Mouse (Mus musculus): ENCODE measurements around the gene Gtf2f2. TPM values are rescaled to one million over a fixed set of nuclear protein-coding genes. Genes with fewer than 3 reads are reported as not detected.

The Gtf2f2 gene
- polyA plus RNA-seq, 1 experiment from 2014 or later: 37.5 TPM

DNA sequence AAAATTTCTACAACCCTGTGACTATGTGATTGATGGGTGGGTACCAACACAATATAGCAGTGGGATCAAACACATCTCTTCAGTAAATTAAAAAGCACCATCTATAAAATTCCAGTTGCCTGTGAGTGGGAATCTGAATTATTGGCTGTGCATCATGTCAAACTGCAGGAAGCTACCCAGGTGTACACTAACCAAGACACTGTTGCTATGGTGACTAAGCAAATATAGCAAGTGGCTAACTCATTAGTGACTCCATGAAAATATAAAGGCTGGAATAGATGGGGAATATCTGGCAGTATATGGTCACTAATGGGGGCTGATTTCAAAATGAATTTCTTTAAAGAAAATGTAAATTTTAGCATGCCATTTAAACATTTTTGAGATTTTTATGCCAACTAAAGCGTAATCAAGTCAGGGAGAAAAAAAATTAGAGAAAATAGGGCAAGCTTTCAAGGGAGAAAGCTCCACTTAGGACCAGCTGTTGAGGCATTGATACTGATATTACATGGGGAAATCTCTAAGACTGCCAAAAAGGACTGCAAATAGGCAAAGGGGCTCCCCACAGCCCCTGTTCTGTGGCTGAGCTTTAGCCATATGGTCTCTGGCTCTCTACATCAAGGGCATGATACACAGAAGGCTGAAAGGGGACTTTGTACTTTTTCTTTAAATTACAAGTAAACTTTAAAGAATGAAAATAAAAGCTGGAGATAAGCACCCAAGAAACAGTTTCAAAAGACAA, 87.2 kb downstream of the Gtf2f2 start:
- no peak for TF ChIP-seq CTCF (IDR thresholded peaks at IDR 0.05; ENCODE audit: low read depth)
- Histone ChIP-seq H3K9me3 (ENCODE audit: low read depth, low read length) (no peaks in the 10 kb centered on the region), H3K4me3 (ENCODE audit: low read depth, low read length) (no peak overlapping the region), H3K4me2 (no peak overlapping the region), H3K27ac (ENCODE audit: low read depth) (no peak overlapping the region), H3K9ac (no peak overlapping the region), H3K4me1 (ENCODE audit: insufficient read depth) (no peaks in the 10 kb centered on the region), H3K27me3 (ENCODE audit: insufficient read depth, low read length) (no peaks in the 10 kb centered on the region), H3K36me3 (ENCODE audit: insufficient read depth) (no peaks in the 10 kb centered on the region)
- ATAC-seq (ENCODE audit: insufficient read depth) (no peak), DNase-seq (no peak)
- WGBS: 90% methylated on average over 1 of the region's 1 CpGs

DNA sequence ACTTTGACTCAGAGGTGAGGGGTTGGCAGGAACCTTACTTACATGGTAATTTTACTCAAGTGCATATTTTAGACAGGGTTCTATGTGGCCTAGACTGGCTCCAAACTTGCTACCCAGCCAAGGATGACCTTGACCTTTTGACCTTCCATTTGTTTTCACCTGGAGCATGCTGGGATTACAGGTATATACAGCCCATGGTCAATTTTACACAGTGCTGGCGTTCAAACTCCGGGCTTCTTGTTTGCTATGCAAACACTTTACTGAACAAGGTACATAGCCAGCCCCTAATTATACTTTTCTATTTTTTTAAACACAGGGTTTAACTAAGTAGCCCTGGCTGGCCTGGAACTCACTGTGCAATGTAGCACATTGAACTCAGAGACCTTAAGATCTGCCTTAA, 98.0 kb downstream of the Gtf2f2 start:
- 0 out of 2 replicates have a peak, but pooled peaks cover 7% of the 10 kb centered on the region for H3K36me3 ChIP-seq (ENCODE audit: insufficient read depth)
- no peak for TF ChIP-seq CTCF (IDR thresholded peaks at IDR 0.05; ENCODE audit: low read depth)
- H3K27ac ChIP-seq (ENCODE audit: low read depth): no peak overlapping the region
- DNase-seq: peak; percentile 13
- no peak overlapping the region for H3K9ac ChIP-seq
- 52% methylated on average over 2 of the region's 2 CpGs for WGBS
- H3K27me3 ChIP-seq (ENCODE audit: insufficient read depth, low read length): no peaks in the 10 kb centered on the region
- H3K4me2 ChIP-seq: no peak overlapping the region
- no peaks in the 10 kb centered on the region for H3K9me3 ChIP-seq (ENCODE audit: low read depth, low read length)
- no peaks in the 10 kb centered on the region for H3K4me1 ChIP-seq (ENCODE audit: insufficient read depth)
- H3K4me3 ChIP-seq (ENCODE audit: low read depth, low read length): no peak overlapping the region
- ATAC-seq (ENCODE audit: insufficient read depth): no peak

DNA sequence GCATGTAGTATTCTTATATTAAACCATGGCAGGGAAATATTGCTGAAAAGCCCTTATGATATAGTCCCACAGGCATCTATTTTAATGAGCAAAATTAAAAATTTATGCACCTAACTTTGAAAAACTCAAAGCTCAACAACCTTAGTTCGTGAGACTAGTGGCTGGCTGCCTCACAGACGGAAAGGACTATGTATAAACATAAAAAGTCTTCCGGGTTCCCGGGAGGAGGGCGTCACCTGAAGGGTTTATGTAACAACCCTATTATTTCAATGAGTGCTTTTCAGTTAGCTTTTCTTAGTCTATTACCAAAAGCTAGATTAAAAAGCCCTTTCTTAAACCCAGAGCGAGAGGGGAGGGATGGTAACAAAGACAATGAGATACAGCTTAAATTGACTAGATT, 98.7 kb downstream of the Gtf2f2 start:
- no peak for ATAC-seq (ENCODE audit: insufficient read depth)
- H3K36me3 ChIP-seq (ENCODE audit: insufficient read depth): 0 out of 2 replicates have a peak, but pooled peaks cover 6% of the 10 kb centered on the region
- TF ChIP-seq CTCF (IDR thresholded peaks at IDR 0.05; ENCODE audit: low read depth): no peak
- no peak for DNase-seq
- 68% methylated on average over 6 of the region's 6 CpGs for WGBS
- no peak overlapping the region for H3K27ac ChIP-seq (ENCODE audit: low read depth)
- H3K9ac ChIP-seq: no peak overlapping the region
- H3K27me3 ChIP-seq (ENCODE audit: insufficient read depth, low read length): no peaks in the 10 kb centered on the region
- H3K9me3 ChIP-seq (ENCODE audit: low read depth, low read length): no peaks in the 10 kb centered on the region
- no peak overlapping the region for H3K4me3 ChIP-seq (ENCODE audit: low read depth, low read length)
- no peak overlapping the region for H3K4me2 ChIP-seq
- H3K4me1 ChIP-seq (ENCODE audit: insufficient read depth): no peaks in the 10 kb centered on the region

DNA sequence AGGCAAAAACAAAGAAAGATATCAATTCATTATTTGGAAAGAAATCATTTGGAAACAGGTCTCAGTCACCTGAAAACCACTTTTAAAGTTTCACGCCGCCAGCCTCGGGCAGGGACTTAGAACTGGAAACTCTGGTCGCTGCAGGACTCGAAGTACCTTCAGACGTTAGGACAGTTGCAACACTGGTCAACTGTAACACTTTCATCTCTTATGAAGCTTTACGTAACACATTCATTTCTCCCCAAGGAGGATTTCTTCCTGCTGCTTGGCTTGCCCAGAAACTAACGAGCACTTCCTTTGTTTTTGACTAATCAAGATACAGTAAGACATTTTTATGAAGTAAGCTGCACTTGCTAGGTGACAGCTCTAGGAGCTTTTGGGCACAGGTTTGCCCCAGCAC, 103.7 kb downstream of the Gtf2f2 start:
- no peak for DNase-seq
- no peaks in the 10 kb centered on the region for H3K9me3 ChIP-seq (ENCODE audit: low read depth, low read length)
- no peak overlapping the region for H3K4me2 ChIP-seq
- no peak for TF ChIP-seq CTCF (IDR thresholded peaks at IDR 0.05; ENCODE audit: low read depth)
- H3K4me1 ChIP-seq (ENCODE audit: insufficient read depth): no peaks in the 10 kb centered on the region
- WGBS: 92% methylated on average over 8 of the region's 8 CpGs
- H3K27me3 ChIP-seq (ENCODE audit: insufficient read depth, low read length): no peaks in the 10 kb centered on the region
- H3K27ac ChIP-seq (ENCODE audit: low read depth): no peak overlapping the region
- H3K9ac ChIP-seq: no peak overlapping the region
- H3K36me3 ChIP-seq (ENCODE audit: insufficient read depth): 0 out of 2 replicates have a peak, but pooled peaks cover 13% of the 10 kb centered on the region
- ATAC-seq (ENCODE audit: insufficient read depth): no peak
- no peak overlapping the region for H3K4me3 ChIP-seq (ENCODE audit: low read depth, low read length)

DNA sequence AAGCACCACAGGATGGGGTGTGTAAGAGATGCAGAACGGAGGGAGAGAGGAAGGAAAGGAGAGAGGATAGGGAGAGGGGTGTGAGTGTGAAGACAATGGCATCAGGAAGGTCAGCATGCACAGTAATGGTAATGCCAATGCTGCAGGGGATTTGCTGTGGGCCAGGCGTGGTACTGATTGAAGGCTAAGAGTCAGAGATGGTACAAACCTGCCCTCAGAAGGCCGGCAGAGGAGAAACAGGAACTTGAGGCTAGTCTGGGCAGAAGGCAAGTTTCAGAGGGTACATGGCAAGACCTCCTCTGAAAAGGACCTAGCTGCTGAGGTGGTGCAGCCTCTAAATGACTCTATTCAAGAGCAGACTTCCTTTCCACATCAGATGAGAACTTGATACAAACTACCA, 105.7 kb downstream of the Gtf2f2 start:
- 93% methylated on average over 3 of the region's 3 CpGs for WGBS
- Histone ChIP-seq H3K27me3 (ENCODE audit: insufficient read depth, low read length) (no peaks in the 10 kb centered on the region), H3K4me3 (ENCODE audit: low read depth, low read length) (no peak overlapping the region), H3K9ac (no peak overlapping the region), H3K4me1 (ENCODE audit: insufficient read depth) (no peaks in the 10 kb centered on the region), H3K9me3 (ENCODE audit: low read depth, low read length) (no peaks in the 10 kb centered on the region), H3K27ac (ENCODE audit: low read depth) (no peak overlapping the region), H3K4me2 (no peak overlapping the region), H3K36me3 (ENCODE audit: insufficient read depth) (0 out of 2 replicates have a peak, but pooled peaks cover 13% of the 10 kb centered on the region)
- ATAC-seq (ENCODE audit: insufficient read depth) (no peak), DNase-seq (no peak)
- TF ChIP-seq CTCF (IDR thresholded peaks at IDR 0.05; ENCODE audit: low read depth): no peak

DNA sequence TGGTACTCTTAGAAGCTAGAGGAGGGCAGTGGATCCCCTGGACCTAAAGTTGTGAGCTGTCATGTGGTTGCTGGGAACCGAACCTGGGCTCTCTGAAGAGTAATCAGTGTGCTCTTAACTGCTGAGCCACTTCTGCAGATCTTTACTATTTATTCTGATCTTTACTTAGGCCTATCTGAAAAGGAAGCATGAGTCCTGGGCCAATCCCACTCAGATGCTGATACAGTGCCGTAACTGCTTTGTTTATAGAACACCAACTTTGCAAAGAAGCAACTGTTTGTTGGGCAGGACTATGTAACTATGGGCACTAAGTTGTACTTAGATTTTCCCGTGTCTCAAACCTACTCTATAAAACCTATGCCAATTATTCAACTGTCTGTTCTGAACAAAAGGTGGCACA, 107.5 kb downstream of the Gtf2f2 start:
- no peak for ATAC-seq (ENCODE audit: insufficient read depth)

DNA sequence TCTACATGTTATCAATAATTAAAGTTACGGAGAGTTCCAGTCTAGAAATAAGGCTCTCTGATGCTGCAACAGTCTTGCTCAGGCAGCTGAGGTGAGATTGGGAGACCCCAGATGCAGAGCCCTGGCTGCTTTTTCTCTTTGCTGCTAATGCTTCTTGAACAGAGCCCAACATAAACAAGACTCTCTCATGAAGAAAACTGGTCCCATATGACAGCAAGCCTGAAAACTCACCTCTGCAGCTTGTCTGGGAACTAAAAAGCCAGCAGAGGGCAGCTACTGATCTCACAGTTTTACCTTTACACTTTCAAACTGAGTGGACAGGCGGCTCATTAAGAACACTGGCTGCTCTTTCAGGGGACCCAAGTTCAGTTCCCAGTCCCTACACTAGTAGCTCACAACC, 108.7 kb downstream of the Gtf2f2 start:
- ATAC-seq (ENCODE audit: insufficient read depth) (no peak), DNase-seq (no peak)
- Histone ChIP-seq H3K27me3 (ENCODE audit: insufficient read depth, low read length) (no peaks in the 10 kb centered on the region), H3K36me3 (ENCODE audit: insufficient read depth) (0 out of 2 replicates have a peak, but pooled peaks cover 13% of the 10 kb centered on the region), H3K4me1 (ENCODE audit: insufficient read depth) (no peaks in the 10 kb centered on the region), H3K4me2 (no peak overlapping the region), H3K27ac (ENCODE audit: low read depth) (no peak overlapping the region), H3K9me3 (ENCODE audit: low read depth, low read length) (no peaks in the 10 kb centered on the region), H3K9ac (no peak overlapping the region), H3K4me3 (ENCODE audit: low read depth, low read length) (no peak overlapping the region)
- no peak for TF ChIP-seq CTCF (IDR thresholded peaks at IDR 0.05; ENCODE audit: low read depth)
- WGBS: 84% methylated on average over 2 of the region's 2 CpGs

More for the DNA sequence above, 107.5 kb downstream of the Gtf2f2 start:
- Histone ChIP-seq H3K4me2 (no peak overlapping the region), H3K9ac (no peak overlapping the region), H3K4me3 (ENCODE audit: low read depth, low read length) (no peak overlapping the region), H3K9me3 (ENCODE audit: low read depth, low read length) (no peaks in the 10 kb centered on the region), H3K27me3 (ENCODE audit: insufficient read depth, low read length) (no peaks in the 10 kb centered on the region), H3K36me3 (ENCODE audit: insufficient read depth) (0 out of 2 replicates have a peak, but pooled peaks cover 13% of the 10 kb centered on the region), H3K4me1 (ENCODE audit: insufficient read depth) (no peaks in the 10 kb centered on the region), H3K27ac (ENCODE audit: low read depth) (no peak overlapping the region)
- TF ChIP-seq CTCF (IDR thresholded peaks at IDR 0.05; ENCODE audit: low read depth): no peak
- 86% methylated on average over 3 of the region's 3 CpGs for WGBS
- no peak for DNase-seq
